Mouse (Mus musculus) large intestine, adult 2 months (tissue): ENCODE measurements at regions not wholly inside any gene's neighbourhood (a gene's known extent, or its start where the extent isn't known, plus 50 kb on each side); places are given as distances from the start of the nearest gene placed in this dataset.

ENCODE experiments used
- DNase-seq: peaks from one replicate; pipeline ENCODE4 v3.0.0-alpha.2; 2012; ENCODE audit warnings: low read depth, low spot score
- WGBS: fragments of 180-500 bp; shearing (Covaris S2); methylation state at CpG from one replicate; pipeline ENCODE4 v1.1.7; 2018; 5-methylcytosine and 5-hydroxymethylcytosine counted together

GRCm38 (mm10) chr10:111801794-111802359, 170.6 kb upstream of the Krr1 start:
- no peak for DNase-seq
- 80% methylated on average over 12 of the region's 12 CpGs for WGBS

- WGBS: 92% methylated on average over 3 of the region's 3 CpGs
Measured at GRCm38 (mm10) chr10:111806333-111806732, 166.1 kb upstream of the Krr1 start.

DNA sequence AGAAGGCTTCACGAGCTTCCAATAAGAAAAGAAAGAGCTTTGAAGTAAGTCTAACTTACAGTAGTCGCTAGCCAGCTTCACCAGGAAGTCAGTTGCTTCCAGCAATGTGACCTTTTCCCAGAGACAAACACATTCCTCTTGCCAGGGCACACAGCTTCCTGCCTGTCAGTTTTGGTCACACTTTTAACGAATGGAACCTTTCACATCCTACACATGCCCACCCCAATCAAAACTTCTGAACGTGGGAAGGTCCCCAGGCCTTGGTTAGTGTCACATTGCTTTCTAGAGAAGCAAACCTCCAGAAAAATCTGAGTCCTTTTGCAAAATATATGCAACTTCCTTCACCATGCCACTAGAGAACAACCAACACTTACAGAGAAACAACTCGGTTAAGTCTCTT, 165.5 kb upstream of the Krr1 start:
- DNase-seq: no peak
- 13% methylated on average over 5 of the region's 5 CpGs for WGBS

More at GRCm38 (mm10) chr10:111806333-111806732, 166.1 kb upstream of the Krr1 start:
- no peak for DNase-seq

- no peak for DNase-seq
- WGBS: 66% methylated on average over 4 of the region's 4 CpGs
Measured at GRCm38 (mm10) chr10:111813736-111814135, 158.7 kb upstream of the Krr1 start.

DNA sequence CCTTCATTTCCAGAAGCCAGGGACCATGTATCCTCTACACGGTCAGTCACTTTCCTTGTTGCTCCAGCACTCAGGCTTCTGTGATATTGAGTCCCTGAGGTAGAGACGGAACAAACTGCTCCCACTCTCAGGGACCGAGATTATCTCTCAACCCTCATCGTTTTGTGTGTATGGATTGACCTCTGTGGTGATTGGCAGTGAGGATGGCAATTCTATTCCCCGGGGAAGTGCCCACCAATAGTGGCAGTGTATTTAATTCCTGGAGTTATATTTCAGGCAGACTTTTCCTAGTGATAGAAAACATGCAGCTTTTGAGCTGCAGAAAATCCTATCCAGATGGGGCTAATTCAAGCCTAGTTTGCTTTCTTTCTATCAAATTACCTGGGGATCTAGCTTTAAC, 157.8 kb upstream of the Krr1 start:
- no peak for DNase-seq
- 86% methylated on average over 5 of the region's 5 CpGs for WGBS

- WGBS: 87% methylated on average over 2 of the region's 2 CpGs
- DNase-seq: no peak
Measured at GRCm38 (mm10) chr10:111815160-111815559, 157.3 kb upstream of the Krr1 start.

GRCm38 (mm10) chr10:111815821-111816599, 156.5 kb upstream of the Krr1 start:
- no peak for DNase-seq
- WGBS: 88% methylated on average over 7 of the region's 7 CpGs

GRCm38 (mm10) chr10:111819755-111820451, 152.6 kb upstream of the Krr1 start:
- 76% methylated on average over 8 of the region's 8 CpGs for WGBS
- no peak for DNase-seq

- WGBS: 85% methylated on average over 4 of the region's 4 CpGs
- no peak for DNase-seq
Measured at GRCm38 (mm10) chr10:111824820-111825219, 147.6 kb upstream of the Krr1 start.

- WGBS: 84% methylated on average over 4 of the region's 4 CpGs
- DNase-seq: no peak
Measured at GRCm38 (mm10) chr10:111826033-111826754, 146.3 kb upstream of the Krr1 start.

DNA sequence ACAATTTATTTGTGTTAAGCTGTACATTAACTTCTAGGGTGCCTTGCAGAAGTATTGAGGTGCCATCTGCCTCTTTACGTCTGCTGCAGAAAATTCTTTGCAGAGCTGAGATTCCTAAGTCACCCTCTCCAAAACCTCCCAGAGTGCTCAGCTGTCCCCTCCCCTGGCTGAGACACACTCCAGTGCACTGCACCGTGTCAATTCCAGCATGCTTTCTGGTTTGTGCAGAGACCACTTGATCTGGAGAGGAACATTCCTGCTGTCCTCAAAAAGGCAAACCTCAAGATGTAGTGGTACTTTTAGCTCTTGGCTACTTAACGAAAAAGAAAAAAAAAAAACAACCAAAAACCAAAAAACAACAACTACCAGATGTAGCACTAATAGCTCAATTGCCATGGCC, 145.2 kb upstream of the Krr1 start:
- no peak for DNase-seq
- 87% methylated on average over 3 of the region's 3 CpGs for WGBS

DNA sequence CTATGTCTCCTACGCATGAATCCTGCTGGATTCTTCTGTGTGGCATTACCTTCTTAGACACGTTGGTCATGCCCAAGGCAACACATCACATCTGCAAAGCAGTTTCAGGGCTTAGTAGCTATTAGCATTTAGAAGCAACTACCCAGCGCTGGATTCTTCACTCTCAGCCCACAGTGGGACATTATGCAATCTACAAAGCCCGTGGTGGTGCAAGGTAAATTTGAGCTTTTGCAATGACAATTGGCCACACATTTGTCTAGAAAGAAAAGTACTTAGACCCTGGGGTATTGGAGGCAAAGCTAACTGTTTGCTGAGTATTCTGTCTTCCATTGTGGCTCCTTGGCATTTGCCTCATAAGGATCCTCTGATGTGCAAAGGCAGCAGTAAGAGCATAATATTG, 144.5 kb upstream of the Krr1 start:
- 79% methylated on average over 4 of the region's 4 CpGs for WGBS
- no peak for DNase-seq

- WGBS: 31% methylated on average over 4 of the region's 4 CpGs
- DNase-seq: no peak
Measured at GRCm38 (mm10) chr10:111828610-111829009, 143.9 kb upstream of the Krr1 start.

DNA sequence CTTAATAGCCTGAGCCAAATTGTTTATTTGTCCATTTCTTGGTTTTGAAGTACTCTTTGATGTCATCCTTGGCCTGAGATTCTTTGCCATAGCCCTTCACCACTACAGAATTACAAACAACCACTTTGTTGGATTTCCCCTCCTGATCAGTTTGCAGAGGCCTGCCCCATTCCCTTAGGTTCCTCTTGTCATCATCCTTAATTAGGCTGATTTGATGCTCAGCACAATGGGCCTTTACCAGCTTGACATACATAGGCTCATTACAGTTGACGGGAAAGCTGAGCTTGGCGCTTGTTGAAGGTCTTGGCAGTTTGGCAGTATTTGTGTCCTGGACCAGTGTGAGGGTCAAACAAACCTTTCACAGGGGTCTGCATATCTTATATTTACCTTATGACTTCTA, 143.2 kb upstream of the Krr1 start:
- 95% methylated on average over 2 of the region's 2 CpGs for WGBS

GRCm38 (mm10) chr10:111831105-111831504, 141.4 kb upstream of the Krr1 start:
- DNase-seq: no peak
- 67% methylated on average over 1 of the region's 1 CpGs for WGBS

More for the DNA sequence above, 143.2 kb upstream of the Krr1 start:
- no peak for DNase-seq

DNA sequence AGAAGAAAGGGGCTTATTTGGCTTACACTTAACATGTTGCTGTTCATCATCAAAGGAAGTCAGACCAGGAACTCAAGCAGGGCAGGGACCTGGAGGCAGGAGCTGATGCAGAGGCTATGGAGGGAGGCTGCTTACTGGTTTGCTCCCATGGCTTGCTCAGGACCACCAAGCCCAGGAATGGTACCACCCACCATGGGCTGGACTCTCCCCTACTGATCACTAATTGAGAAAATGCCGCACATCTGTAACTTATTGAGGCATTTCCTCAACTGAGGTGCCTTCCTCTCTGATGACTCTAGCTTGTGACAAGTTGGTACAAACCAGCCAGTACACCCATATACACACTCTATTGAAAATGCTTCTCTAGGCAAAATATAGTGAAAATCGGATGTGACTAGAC, 138.9 kb upstream of the Krr1 start:
- no peak for DNase-seq
- WGBS: 96% methylated on average over 2 of the region's 2 CpGs

DNA sequence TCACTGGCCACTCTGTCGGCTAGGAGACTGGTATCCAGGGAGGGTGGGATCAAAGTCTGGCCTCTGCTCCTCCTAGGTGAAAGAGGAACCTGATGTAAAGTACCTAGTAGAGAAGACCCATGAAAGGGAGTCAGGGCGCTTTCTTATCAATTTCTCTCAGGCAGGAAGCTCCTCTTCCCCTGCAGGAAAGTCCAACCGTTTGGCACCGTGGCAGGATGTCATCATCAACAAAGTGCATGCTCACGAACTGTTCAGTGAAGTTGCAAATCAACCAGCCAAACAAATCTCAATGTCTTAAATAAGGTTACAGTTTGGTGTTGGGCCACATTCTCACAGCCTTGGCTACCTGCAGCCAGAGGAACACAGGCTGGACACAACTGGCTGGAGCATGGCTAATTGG, 138.2 kb upstream of the Krr1 start:
- DNase-seq: no peak
- 22% methylated on average over 5 of the region's 5 CpGs for WGBS

DNA sequence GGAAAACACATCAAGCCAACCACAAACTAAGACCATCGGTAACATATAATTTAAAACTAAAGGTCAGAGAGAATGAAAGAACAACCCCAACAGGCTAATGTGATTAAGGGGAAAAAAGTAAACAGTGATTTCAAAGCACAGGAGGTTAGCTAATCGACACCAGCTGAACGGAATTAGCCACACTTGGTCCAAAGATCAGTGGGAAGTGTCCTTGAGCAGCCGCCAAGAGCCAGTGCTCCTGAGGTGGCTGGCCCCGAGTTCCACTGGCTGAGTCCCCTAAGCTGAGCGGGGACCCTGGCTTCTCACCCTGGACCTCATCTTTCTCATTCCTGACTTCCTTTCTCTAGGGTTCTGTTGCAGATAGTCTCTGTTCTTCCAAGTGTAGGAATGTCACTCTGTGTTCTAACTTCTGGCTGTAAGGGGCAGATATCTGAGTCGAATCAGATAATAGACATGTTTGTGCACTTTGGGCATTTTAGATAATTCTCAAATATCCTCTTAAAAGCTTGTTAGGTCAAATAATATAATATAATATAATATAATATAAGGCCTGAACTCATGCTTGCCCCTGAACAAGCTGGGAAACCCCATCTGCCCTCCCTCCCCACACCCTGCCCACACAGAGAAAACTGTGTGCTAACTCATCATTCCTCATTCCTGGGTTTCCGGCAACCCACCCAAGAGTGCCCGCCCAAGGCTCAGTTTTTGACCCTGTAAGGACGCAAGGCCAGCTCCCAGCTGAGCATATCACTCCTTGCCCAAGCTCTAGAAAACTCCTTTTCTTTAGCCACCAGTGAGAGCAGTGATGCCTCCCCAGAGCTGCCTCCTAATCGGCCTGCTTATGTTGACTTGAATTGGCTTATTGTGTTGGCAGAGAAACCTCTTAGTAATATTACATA, 137.3 kb upstream of the Krr1 start:
- WGBS: 32% methylated on average over 11 of the region's 11 CpGs
- DNase-seq: no peak

- WGBS: 61% methylated on average over 5 of the region's 5 CpGs
- no peak for DNase-seq
Measured at GRCm38 (mm10) chr10:111836191-111836590, 136.3 kb upstream of the Krr1 start.
